Mouse (Mus musculus) heart, adult 2 months (tissue): ENCODE measurements at regions not wholly inside any gene's neighbourhood (a gene's known extent, or its start where the extent isn't known, plus 50 kb on each side); places are given as distances from the start of the nearest gene placed in this dataset.

Experiments
- CTCF ChIP-seq: fragments of 200-600 bp; IDR thresholded peaks from 2 replicates; pipeline ENCODE4 v1.8.1; 2022; ENCODE audit warnings: antibody characterized with exemption, mild to moderate bottlenecking, moderate library complexity
- POLR2A ChIP-seq: fragments of 200-500 bp; IDR thresholded peaks from 2 replicates; pipeline ENCODE4 v1.6.1; 2011; ENCODE audit warnings: mild to moderate bottlenecking, low read depth, low read length, control low read depth; ENCODE audit not compliant: insufficient read depth

DNA sequence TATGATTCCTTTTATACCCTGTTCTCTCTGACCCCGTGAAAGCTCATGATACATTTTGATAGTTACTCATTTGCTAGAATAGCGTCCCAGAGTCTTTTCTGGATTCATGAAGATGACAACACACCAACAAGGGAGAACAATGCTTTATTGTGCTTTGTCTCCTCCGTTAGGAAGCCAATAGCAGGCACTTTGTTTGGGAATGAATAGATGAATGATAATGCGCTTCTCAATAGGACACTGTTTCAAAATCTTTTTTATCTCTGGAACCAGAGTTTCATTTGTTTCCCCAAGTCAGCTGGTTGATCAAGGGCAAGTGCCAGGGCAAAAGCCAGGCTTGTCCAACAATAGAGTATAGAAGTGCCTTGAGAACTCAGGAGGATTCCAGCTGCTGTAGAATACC lies 446.5 kb downstream of the Kcnj2 start:
- TF ChIP-seq POLR2A (no peak), CTCF (no peak)
